Mouse (Mus musculus) neural tube, embryonic 15.5 days (tissue): ENCODE results near the gene Atf6b. TPM values are rescaled to one million over a fixed set of nuclear protein-coding genes. Genes with fewer than 3 reads are reported as not detected.

ENCODE experiments used
- ATAC-seq: fragments of 200-750 bp; cut with Nextera tagmentation; 2 replicates; pipeline ENCODE4 v1.8.0; 2017; ENCODE audit warnings: mild to moderate bottlenecking, moderate TSS enrichment, moderate library complexity; ENCODE audit not compliant: low FRiP score
- H3K27ac ChIP-seq: fragments of 300-500 bp; sonication (generic); replicated peaks from 2 replicates; pipeline ENCODE4 v1.5.1; 2015; ENCODE audit warnings: mild to moderate bottlenecking, inconsistent platforms
- H3K27me3 ChIP-seq: fragments of 300-500 bp; sonication (generic); replicated peaks from 2 replicates; pipeline ENCODE4 v1.6.1; 2015; ENCODE audit warnings: inconsistent platforms
- H3K36me3 ChIP-seq: fragments of 300-500 bp; sonication (generic); 2 replicates; pipeline ENCODE4 v1.6.1; 2015; ENCODE audit warnings: inconsistent platforms
- H3K4me1 ChIP-seq: fragments of 300-500 bp; sonication (generic); 2 replicates; pipeline ENCODE4 v1.6.1; 2015; ENCODE audit warnings: inconsistent platforms
- H3K4me2 ChIP-seq: fragments of 300-500 bp; sonication (generic); 2 replicates; pipeline ENCODE4 v1.6.1; 2015; ENCODE audit warnings: inconsistent platforms, mild to moderate bottlenecking, moderate library complexity
- H3K4me3 ChIP-seq: fragments of 300-500 bp; sonication (generic); replicated peaks from 2 replicates; pipeline ENCODE4 v1.5.1; 2015; ENCODE audit warnings: mild to moderate bottlenecking, inconsistent platforms
- H3K9ac ChIP-seq: fragments of 300-500 bp; sonication (generic); replicated peaks from 2 replicates; pipeline ENCODE4 v1.6.1; 2015; ENCODE audit warnings: mild to moderate bottlenecking, inconsistent platforms
- H3K9me3 ChIP-seq: fragments of 300-500 bp; sonication (generic); replicated peaks from 2 replicates; pipeline ENCODE4 v1.6.1; 2016; ENCODE audit warnings: inconsistent platforms
- WGBS: fragments of 180-500 bp; shearing (Covaris S2); methylation state at CpG from one replicate; pipeline ENCODE4 v1.1.7; 2015; ENCODE audit warnings: mixed read lengths; 5-methylcytosine and 5-hydroxymethylcytosine counted together
- polyA plus RNA-seq: library from polyadenylated mRNA; unstranded; fragments of >200 nt; fragmentation: Nextera tagmentation; extraction: Ambion mirVana; gene quantifications from 2 replicates; pipeline ENCODE4 v1.2.1, GENCODE M21; 2015

The Atf6b gene
- polyA plus RNA-seq = 109 and 112 TPM in 2 replicates

DNA sequence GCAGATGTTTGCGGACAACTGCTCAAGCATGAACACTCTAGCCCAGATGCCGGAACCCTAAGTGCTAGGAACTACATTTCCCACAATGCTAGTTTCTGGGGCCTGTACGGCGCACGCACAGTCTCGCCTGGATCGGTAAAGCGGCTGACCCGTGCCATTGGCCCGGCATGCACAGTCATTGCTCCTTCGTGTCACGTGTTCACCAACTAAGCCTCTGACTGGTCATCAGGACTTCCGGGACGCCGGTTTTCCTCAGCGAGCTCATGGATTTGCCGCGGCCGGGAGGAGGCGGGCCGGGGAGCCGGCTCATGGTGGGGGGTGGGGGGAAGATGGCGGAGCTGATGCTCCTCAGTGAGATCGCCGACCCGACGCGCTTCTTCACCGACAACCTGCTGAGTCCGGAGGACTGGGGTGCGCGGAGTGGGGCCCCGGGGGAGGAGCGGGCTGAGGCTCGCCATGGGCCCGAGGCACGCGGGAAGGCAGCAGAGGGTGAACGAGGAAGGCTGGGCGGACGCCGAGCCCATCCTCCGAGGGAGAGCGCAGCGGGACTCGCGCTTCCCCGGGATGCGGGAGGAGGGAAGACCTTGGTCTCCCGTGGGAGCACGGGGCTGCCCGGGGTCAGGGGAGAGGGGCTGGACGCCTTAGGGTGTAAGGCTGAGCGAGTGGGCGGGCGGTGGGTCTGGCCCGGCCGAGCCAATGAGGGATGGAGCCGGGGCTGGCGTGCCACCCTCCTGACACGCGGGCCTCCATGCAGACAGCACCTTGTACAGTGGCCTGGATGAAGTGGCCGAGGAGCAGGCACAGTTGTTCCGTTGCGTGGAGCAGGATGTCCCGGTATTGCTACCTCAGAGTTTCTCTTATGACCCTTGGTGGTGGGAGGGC lies at the start of gene Atf6b:
Gene Atf6b (plus strand): TSS at position 241 of the 882 bp plus-strand sequence.
- Histone ChIP-seq H3K27me3 (no peaks in the 10 kb centered on the region), H3K9ac (peak within 1 kb of the TSS; percentile 85), H3K4me1 (peaks cover 39% of the 10 kb centered on the region), H3K4me3 (peak within 1 kb of the TSS; percentile 76), H3K9me3 (no peaks in the 10 kb centered on the region), H3K4me2 (peak within 1 kb of the TSS; percentile 89), H3K27ac (peak within 1 kb of the TSS; percentile 81), H3K36me3 (peaks cover 34% of the 10 kb centered on the region)
- under 1% methylated on average over 56 of the region's 66 CpGs for WGBS
- peak; percentile 95 for ATAC-seq

DNA sequence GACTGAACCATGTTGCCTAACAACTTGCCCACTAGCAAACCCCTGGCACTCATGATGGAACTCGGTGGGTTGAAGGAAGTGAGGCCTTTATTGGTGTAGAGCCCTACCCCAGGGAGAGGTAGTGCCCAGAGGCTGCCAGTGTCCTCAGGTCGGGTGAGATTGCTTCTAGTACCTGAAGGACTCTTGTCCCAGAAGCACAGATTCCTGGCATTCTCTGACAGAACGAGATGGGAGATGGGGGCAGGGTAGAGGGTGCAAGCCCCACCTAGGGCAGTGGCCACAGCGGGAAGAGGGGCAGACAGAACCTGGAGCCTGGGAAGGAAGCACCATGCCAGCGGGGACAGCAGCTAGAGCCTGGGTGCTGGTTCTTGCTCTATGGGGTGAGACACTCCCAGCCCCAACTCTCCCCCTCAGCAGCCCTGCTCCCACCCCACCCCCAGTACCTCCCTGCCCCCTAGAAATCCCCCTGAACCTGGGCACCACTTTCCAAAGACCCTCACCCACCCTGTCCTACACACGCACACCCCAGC lies 49.3 kb upstream of the Atf6b start, which contains the start of gene Ager:
Gene Ager (plus strand): TSS at position 297 of the 530 bp plus-strand sequence.
- H3K36me3 ChIP-seq = peaks cover 42% of the 10 kb centered on the region

DNA sequence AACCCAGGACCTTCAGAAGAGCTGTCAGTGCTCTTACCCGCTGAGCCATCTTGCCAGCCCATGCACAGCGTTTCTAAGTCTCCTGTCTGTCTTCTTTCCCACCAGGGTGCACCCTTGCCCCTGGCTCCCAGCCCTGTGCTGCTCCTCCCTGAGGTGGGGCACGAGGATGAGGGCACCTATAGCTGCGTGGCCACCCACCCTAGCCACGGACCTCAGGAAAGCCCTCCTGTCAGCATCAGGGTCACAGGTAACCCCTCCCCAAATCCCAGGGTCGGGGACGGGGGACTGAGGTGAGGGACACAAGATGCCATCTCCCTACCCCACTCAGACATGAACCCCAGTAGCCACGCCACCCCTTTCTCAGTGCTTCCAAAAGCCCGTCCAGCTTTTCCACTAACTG lies 47.1 kb upstream of the Atf6b start:
- ATAC-seq = no peak
- WGBS = 76% methylated on average over 9 of the region's 9 CpGs

More for the DNA sequence above, 49.3 kb upstream of the Atf6b start, which contains the start of gene Ager:
- Histone ChIP-seq H3K27me3 (no peaks in the 10 kb centered on the region), H3K9ac (no peak within 1 kb of the TSS), H3K27ac (no peak within 1 kb of the TSS), H3K4me3 (no peak within 1 kb of the TSS), H3K9me3 (no peaks in the 10 kb centered on the region), H3K4me2 (no peak within 1 kb of the TSS), H3K4me1 (peaks cover 43% of the 10 kb centered on the region)
- no peak for ATAC-seq
- WGBS = 22% methylated on average over 6 of the region's 6 CpGs

DNA sequence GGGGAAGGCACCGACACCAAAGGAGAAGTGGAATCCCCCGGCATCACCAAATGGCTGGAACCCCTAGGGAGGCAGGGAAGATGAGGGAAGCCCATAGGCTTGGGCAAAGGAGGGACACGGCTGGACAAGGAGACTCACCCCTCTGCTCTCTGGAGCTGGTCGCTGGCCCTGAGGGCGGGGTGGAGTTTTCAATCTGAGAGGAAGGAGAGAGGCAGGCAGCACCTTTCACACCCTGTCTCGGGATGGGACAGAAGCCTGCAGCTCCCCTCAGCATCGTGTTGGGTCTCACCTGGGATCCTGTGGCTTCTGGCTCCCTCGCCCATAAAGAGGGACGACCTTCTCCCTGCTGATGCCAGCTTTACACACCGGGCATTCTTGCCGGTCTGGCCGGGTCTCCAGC lies 45.1 kb upstream of the Atf6b start:
- H3K4me3 ChIP-seq = peak overlapping the region; percentile 70
- no peaks in the 10 kb centered on the region for H3K9me3 ChIP-seq
- H3K4me1 ChIP-seq = peaks cover 29% of the 10 kb centered on the region
- ATAC-seq = no peak
- peak overlapping the region; percentile 69 for H3K4me2 ChIP-seq
- 89% methylated on average over 12 of the region's 12 CpGs for WGBS
- no peak overlapping the region for H3K9ac ChIP-seq
- H3K27me3 ChIP-seq = no peaks in the 10 kb centered on the region
- no peak overlapping the region for H3K27ac ChIP-seq
- peaks cover 21% of the 10 kb centered on the region for H3K36me3 ChIP-seq

More for the DNA sequence above, 47.1 kb upstream of the Atf6b start:
- H3K36me3 ChIP-seq = peaks cover 37% of the 10 kb centered on the region
- no peak overlapping the region for H3K9ac ChIP-seq
- H3K9me3 ChIP-seq = no peaks in the 10 kb centered on the region
- peaks cover 29% of the 10 kb centered on the region for H3K4me1 ChIP-seq
- H3K4me2 ChIP-seq = no peak overlapping the region
- H3K27ac ChIP-seq = no peak overlapping the region
- no peaks in the 10 kb centered on the region for H3K27me3 ChIP-seq
- H3K4me3 ChIP-seq = no peak overlapping the region

DNA sequence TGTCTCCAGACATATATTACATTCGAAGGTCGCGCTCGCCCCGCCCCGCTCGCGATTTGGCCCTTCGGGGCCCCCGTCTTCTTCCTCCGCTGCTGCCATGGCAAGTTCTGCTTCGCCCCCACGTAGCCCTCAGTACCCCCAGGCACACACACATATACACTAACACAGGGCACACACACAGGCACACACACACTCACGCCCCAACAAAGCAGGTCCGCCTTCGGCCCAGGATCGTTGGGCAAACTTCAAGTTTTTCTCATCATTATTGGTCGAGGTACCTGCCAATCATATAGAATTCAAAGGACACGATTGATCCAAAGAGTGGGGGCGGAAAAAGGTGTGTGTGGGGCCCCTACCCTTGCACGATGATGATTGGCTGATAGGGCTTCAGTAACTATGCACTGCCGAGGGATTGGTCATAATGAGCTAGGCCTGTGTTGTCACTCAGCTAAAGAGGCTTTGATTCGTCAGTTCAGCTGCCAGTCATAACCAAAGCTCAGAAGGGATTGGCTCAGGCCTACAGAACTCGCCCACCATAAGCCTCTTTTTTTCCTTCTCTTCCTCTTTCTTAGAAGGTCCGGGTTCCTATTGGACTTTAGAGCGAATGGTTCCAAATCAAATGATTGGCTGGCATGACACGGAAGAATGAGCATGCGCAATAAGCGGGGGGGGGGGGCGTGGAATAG lies 43.4 kb upstream of the Atf6b start, which contains the start of gene Rnf5:
Gene Rnf5 (minus strand): TSS at position 316 of the 686 bp plus-strand sequence.
- Histone ChIP-seq H3K9ac (peak within 1 kb of the TSS; percentile 97), H3K4me1 (peaks cover 44% of the 10 kb centered on the region), H3K36me3 (peaks cover 20% of the 10 kb centered on the region), H3K9me3 (no peaks in the 10 kb centered on the region), H3K4me2 (peak within 1 kb of the TSS; percentile 97), H3K27ac (peak within 1 kb of the TSS; percentile 92), H3K4me3 (peak within 1 kb of the TSS; percentile 84), H3K27me3 (no peaks in the 10 kb centered on the region)
- peak; percentile 92 for ATAC-seq
- WGBS = under 1% methylated on average over 30 of the region's 30 CpGs

DNA sequence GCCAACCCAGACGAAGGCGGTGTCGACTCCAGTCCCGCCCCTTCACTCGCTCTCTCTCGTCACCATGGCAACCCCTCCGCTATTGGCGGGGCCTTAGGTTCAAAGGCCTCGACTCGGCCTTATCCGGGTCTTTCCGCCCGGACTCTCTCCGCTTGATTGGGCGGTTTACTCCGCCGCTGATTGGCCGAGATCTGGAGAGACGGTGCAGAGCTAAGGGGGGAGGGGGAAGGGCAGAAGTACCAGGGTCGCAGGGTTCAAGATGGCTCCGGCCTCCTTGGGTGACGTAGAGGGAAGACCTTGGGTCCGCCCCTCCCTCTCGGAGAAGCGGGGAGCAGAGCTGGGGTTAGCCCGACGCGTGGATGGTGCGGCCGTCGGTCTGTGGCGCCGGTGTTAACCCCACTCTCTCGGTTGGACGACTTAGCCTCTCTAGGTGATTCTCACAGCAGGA lies 42.9 kb upstream of the Atf6b start, which contains the start of gene Agpat1:
Gene Agpat1 (plus strand): TSS at position 202 of the 448 bp plus-strand sequence.
- H3K27me3 ChIP-seq = no peaks in the 10 kb centered on the region
- no peaks in the 10 kb centered on the region for H3K9me3 ChIP-seq
- 0% methylated on average over 35 of the region's 35 CpGs for WGBS
- H3K36me3 ChIP-seq = peaks cover 20% of the 10 kb centered on the region
- H3K4me2 ChIP-seq = peak within 1 kb of the TSS; percentile 97
- H3K27ac ChIP-seq = peak within 1 kb of the TSS; percentile 92
- H3K4me3 ChIP-seq = peak within 1 kb of the TSS; percentile 84
- H3K9ac ChIP-seq = peak within 1 kb of the TSS; percentile 97
- ATAC-seq = peak; percentile 89
- H3K4me1 ChIP-seq = peaks cover 50% of the 10 kb centered on the region

DNA sequence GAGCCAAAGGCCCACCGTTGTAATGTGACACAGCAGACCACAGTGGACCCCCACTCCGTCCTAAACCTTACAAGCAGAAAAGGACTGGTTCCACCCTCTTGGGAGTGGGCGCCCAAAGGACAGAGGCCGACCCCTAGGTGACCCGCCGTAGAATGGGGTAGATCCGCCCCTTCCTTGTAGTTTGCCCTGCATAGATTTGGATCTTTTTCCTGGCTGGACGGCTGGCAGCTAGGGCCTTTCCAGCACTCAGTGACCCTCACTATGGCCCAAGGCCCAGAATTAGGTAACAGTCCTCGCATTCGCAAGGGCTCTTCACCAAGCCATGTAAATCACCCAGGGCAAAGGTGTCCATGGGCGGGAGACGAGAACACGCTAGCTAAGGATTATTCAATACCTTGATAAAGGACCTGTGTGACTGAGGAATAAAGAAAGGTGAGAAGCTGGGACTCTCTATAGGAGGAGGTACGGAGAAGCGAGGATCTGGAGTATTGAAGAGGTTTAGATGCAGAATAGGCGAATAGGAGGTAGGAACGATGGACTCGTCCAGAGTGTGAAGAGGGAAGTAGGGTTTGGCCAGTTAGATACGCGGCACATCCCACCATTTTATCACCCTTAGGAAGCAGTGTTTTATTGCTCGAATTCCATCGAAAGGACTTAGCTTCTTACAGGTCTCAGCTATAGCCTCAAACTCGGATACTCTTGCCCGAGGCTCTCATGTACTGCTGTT lies 42.3 kb upstream of the Atf6b start:
- peaks cover 19% of the 10 kb centered on the region for H3K36me3 ChIP-seq
- no peak for ATAC-seq
- H3K4me2 ChIP-seq = peak overlapping the region; percentile 97
- H3K4me1 ChIP-seq = peaks cover 51% of the 10 kb centered on the region
- 8% methylated on average over 24 of the region's 24 CpGs for WGBS
- H3K9me3 ChIP-seq = no peaks in the 10 kb centered on the region
- H3K27me3 ChIP-seq = no peaks in the 10 kb centered on the region
- peak overlapping the region; percentile 84 for H3K4me3 ChIP-seq
- peak overlapping the region; percentile 97 for H3K9ac ChIP-seq
- peak overlapping the region; percentile 92 for H3K27ac ChIP-seq

DNA sequence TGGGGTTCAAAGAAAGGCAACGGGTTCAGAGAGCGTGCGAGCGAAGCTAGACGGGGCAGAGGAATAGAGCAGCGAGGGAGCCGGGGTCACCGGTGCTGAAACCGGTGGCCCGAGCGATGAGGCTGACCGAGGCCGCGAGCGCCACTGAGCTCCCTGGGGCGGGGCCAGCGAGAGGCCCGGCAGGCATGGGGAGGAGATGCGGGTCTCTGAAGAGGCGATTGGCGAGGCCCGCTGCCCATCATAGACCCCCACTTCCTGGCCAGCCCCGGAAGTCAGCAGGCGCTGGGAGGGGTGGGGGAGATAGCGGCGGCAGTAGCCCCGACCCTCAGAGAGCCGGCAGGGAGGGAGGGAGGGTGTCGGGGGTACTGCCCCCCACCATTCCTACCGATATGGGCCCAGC lies 41.3 kb upstream of the Atf6b start:
- Histone ChIP-seq H3K36me3 (peaks cover 15% of the 10 kb centered on the region), H3K27ac (peak overlapping the region; percentile 92), H3K27me3 (no peaks in the 10 kb centered on the region), H3K4me2 (peak overlapping the region; percentile 97), H3K4me1 (peaks cover 51% of the 10 kb centered on the region), H3K9me3 (no peaks in the 10 kb centered on the region), H3K4me3 (peak overlapping the region; percentile 84), H3K9ac (peak overlapping the region; percentile 97)
- WGBS = under 1% methylated on average over 22 of the region's 30 CpGs
- ATAC-seq = peak; percentile 40

DNA sequence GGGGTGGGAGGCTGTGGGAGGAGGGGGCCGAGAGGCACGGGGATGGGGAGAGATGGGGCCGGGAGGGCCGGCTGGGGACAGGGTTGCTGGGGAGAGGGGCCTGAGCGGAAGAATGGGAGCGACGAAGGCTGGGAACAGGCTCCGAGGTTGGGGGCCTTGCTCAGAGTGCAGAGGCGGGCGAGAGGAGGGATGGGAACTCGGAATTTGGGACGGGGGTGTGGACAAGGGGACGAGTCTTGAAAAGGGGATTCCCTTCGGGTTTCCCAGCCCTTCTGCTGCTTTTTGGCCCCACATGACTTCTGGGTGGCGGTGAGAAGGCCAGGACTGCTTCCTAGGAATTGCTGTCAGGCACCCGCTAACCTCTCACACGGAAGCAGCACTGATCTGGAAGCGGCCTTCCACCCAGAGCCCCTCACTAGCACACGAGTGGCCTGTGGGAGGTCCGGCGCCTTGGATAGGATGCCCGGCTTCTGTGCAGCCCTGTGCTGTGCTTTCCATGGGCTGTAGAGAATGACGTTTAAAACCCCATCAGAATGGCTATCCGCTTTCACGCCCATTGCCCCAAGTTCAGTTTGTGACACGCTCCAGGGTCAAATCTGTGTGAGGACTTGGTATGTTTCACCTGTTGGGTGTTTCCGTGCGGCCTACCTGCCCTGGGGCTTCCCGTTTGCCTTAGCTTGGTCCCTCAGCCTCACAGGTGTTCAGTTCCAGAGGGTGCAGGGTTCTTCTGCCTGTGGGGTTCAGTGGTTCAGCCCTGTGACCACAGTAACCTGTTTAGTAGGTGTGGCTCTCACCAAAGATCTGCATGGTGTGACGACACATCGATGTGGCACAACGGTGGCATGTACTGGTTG lies 40.5 kb upstream of the Atf6b start:
- H3K4me1 ChIP-seq = peaks cover 51% of the 10 kb centered on the region
- 16% methylated on average over 32 of the region's 32 CpGs for WGBS

DNA sequence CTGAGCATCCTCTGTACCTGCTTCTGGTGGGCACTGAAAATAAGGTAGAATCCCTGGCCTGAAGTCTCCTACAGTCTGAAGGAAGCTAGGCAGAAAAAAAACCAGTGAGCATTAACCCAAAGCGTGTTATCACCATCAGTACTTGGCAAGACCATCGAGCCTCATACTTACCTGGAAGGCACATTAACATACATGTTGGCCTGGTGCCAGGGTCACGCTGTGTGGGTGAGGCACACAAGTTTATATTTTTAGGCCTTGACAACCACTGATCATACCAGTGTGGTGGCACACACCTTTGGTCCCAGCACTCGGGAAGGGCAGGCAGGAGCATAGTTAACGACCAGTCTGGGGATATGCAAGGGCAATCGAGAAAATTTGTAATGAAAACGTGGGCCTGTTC lies 38.9 kb upstream of the Atf6b start:
- no peaks in the 10 kb centered on the region for H3K9me3 ChIP-seq
- ATAC-seq = no peak
- H3K4me1 ChIP-seq = peaks cover 41% of the 10 kb centered on the region
- peaks cover 28% of the 10 kb centered on the region for H3K36me3 ChIP-seq
- no peak overlapping the region for H3K4me3 ChIP-seq
- H3K27ac ChIP-seq = no peak overlapping the region
- peak overlapping the region; percentile 97; the same call in 1 of the 2 replicates for H3K4me2 ChIP-seq
- H3K27me3 ChIP-seq = no peaks in the 10 kb centered on the region
- WGBS = 80% methylated on average over 7 of the region's 7 CpGs
- 0 out of 2 replicates have a peak overlapping the region, but pooled peaks have one; percentile 97 for H3K9ac ChIP-seq

More for the DNA sequence above, 40.5 kb upstream of the Atf6b start:
- ATAC-seq = no peak
- H3K9me3 ChIP-seq = no peaks in the 10 kb centered on the region
- peak overlapping the region; percentile 97 for H3K9ac ChIP-seq
- H3K4me3 ChIP-seq = peak overlapping the region; percentile 84
- peak overlapping the region; percentile 97 for H3K4me2 ChIP-seq
- H3K27me3 ChIP-seq = no peaks in the 10 kb centered on the region
- peak overlapping the region; percentile 92 for H3K27ac ChIP-seq
- peaks cover 20% of the 10 kb centered on the region for H3K36me3 ChIP-seq
